Mouse (Mus musculus) MEL (cell line): Measurements from ENCODE around the gene Gm20388. TPM values are rescaled to one million over a fixed set of nuclear protein-coding genes. Genes with fewer than 3 reads are reported as not detected.
"Not testable (repeated sequence)": the region's sequence is repeated elsewhere in the genome, so short reads cannot be mapped to it uniquely, and the experiment has no call there.

ENCODE experiments used
- DNase-seq: peaks from one replicate; pipeline ENCODE4 v3.0.0; 2011; ENCODE audit warnings: low read depth, low spot score
- H3K27ac ChIP-seq: 2 replicates; pipeline ENCODE4 v1.5.1; 2012; ENCODE audit warnings: low read depth, mild to moderate bottlenecking, control low read depth, low read length, moderate library complexity; ENCODE audit not compliant: control insufficient read depth
- H3K27me3 ChIP-seq, 2 experiments: fragments of 150-350 bp in 1 of 2; sonication (generic) in 1 of 2; 2 replicates each; pipeline ENCODE4 v1.6.1; 2012; ENCODE audit warnings: low read length in 2 of 2, mild to moderate bottlenecking in 2 of 2, improper control_type of control experiment in 1 of 2, moderate library complexity in 1 of 2; ENCODE audit not compliant: insufficient read depth in 2 of 2, control insufficient read depth in 1 of 2
- H3K36me3 ChIP-seq, 2 experiments: 2 replicates each; pipeline ENCODE4 v1.6.1; 2012 to 2014; ENCODE audit warnings: low read length in 2 of 2, improper control_type of control experiment in 1 of 2, inconsistent platforms in 1 of 2, mild to moderate bottlenecking in 1 of 2; ENCODE audit not compliant: insufficient read depth in 2 of 2, control insufficient read depth in 1 of 2
- H3K4me1 ChIP-seq, 2 experiments: fragments of 150-350 bp in 1 of 2; sonication (generic) in 1 of 2; 2 replicates each; pipeline ENCODE4 v1.6.1; 2012; ENCODE audit warnings: low read length in 2 of 2, improper control_type of control experiment in 1 of 2, mild to moderate bottlenecking in 1 of 2; ENCODE audit not compliant: insufficient read depth in 2 of 2, control insufficient read depth in 1 of 2
- H3K4me3 ChIP-seq, 2 experiments: fragments of 150-350 bp in 1 of 2; sonication (generic) in 1 of 2; 2 replicates each; pipeline ENCODE4 v1.5.1; 2012; ENCODE audit warnings: low read depth in 2 of 2, low read length in 2 of 2, mild to moderate bottlenecking in 2 of 2, moderate library complexity in 2 of 2, control low read depth in 1 of 2, improper control_type of control experiment in 1 of 2; ENCODE audit not compliant: control insufficient read depth in 1 of 2, insufficient read depth in 1 of 2
- H3K79me2 ChIP-seq: 2 replicates; pipeline ENCODE4 v1.6.1; 2012; ENCODE audit warnings: mild to moderate bottlenecking, low read length, moderate library complexity; ENCODE audit not compliant: control insufficient read depth, poor library complexity, insufficient read depth
- H3K9ac ChIP-seq: 2 replicates; pipeline ENCODE4 v1.6.1; 2012; ENCODE audit warnings: low read depth, mild to moderate bottlenecking, control low read depth, low read length, moderate library complexity; ENCODE audit not compliant: control insufficient read depth, poor library complexity, severe bottlenecking
- H3K9me3 ChIP-seq: fragments of 150-350 bp; sonication (generic); replicated peaks from 2 replicates; pipeline ENCODE4 v1.6.1; 2012; ENCODE audit warnings: mild to moderate bottlenecking, low read length, improper control_type of control experiment, moderate library complexity; ENCODE audit not compliant: insufficient read depth
- CHD1 ChIP-seq: IDR thresholded peaks from 2 replicates; pipeline ENCODE4 v1.6.1; 2012; ENCODE audit warnings: low read depth, mild to moderate bottlenecking, inconsistent platforms, low read length, improper control_type of control experiment
- CHD2 ChIP-seq: IDR thresholded peaks from 2 replicates; pipeline ENCODE4 v1.6.1; 2011; ENCODE audit warnings: low read length, improper control_type of control experiment
- E2F4 ChIP-seq: IDR thresholded peaks from 2 replicates; pipeline ENCODE4 v1.6.1; 2011; ENCODE audit warnings: low read depth, low read length, improper control_type of control experiment, borderline replicate concordance
- ELF1 ChIP-seq: IDR thresholded peaks from 2 replicates; pipeline ENCODE4 v1.6.1; 2014; ENCODE audit warnings: low read depth, mild to moderate bottlenecking, inconsistent platforms, low read length, improper control_type of control experiment, moderate library complexity
- EP300 ChIP-seq, 2 experiments: IDR thresholded peaks; 2 replicates each; pipeline ENCODE4 v1.6.1; 2011; ENCODE audit warnings: improper control_type of control experiment in 2 of 2, low read length in 2 of 2, low read depth in 1 of 2, mild to moderate bottlenecking in 1 of 2
- ETS1 ChIP-seq: IDR thresholded peaks from 2 replicates; pipeline ENCODE4 v1.6.1; 2012; ENCODE audit warnings: low read depth, mild to moderate bottlenecking, inconsistent platforms, low read length, improper control_type of control experiment, moderate library complexity
- GABPA ChIP-seq: IDR thresholded peaks from 2 replicates; pipeline ENCODE4 v1.6.1; 2012; ENCODE audit warnings: low read depth, mild to moderate bottlenecking, inconsistent platforms, low read length, improper control_type of control experiment, moderate library complexity
- GATA1 ChIP-seq: IDR thresholded peaks from 2 replicates; pipeline ENCODE4 v1.6.1; 2011; ENCODE audit warnings: low read depth, low read length, improper control_type of control experiment
- HCFC1 ChIP-seq: IDR thresholded peaks from 2 replicates; pipeline ENCODE4 v1.6.1; 2012; ENCODE audit warnings: low read depth, mild to moderate bottlenecking, inconsistent platforms, low read length, improper control_type of control experiment, moderate library complexity
- JUND ChIP-seq: IDR thresholded peaks from 2 replicates; pipeline ENCODE4 v1.6.1; 2011; ENCODE audit warnings: low read depth, mild to moderate bottlenecking, improper control_type of control experiment, low read length
- KAT2A ChIP-seq: conservative IDR thresholded peaks from 2 replicates; pipeline ENCODE4 v1.6.1; 2012; ENCODE audit warnings: low read depth, low read length, improper control_type of control experiment, inconsistent platforms
- MAFK ChIP-seq: IDR thresholded peaks from 2 replicates; pipeline ENCODE4 v1.6.1; 2011; ENCODE audit warnings: low read depth, mild to moderate bottlenecking, low read length, improper control_type of control experiment, borderline replicate concordance
- MAZ ChIP-seq: IDR thresholded peaks from 2 replicates; pipeline ENCODE4 v1.6.1; 2012; ENCODE audit warnings: low read depth, mild to moderate bottlenecking, inconsistent platforms, low read length, improper control_type of control experiment
- MEF2A ChIP-seq: IDR thresholded peaks from 2 replicates; pipeline ENCODE4 v1.6.1; 2014; ENCODE audit warnings: low read depth, mild to moderate bottlenecking, inconsistent platforms, low read length, improper control_type of control experiment; ENCODE audit not compliant: poor library complexity, insufficient replicate concordance, severe bottlenecking; ENCODE audit errors: extremely low read depth
- MXI1 ChIP-seq: IDR thresholded peaks from 2 replicates; pipeline ENCODE4 v1.6.1; 2011; ENCODE audit warnings: mild to moderate bottlenecking, low read depth, low read length, improper control_type of control experiment
- MYC ChIP-seq: IDR thresholded peaks from 2 replicates; pipeline ENCODE4 v1.6.1; 2011; ENCODE audit warnings: low read depth, mild to moderate bottlenecking, low read length, improper control_type of control experiment, moderate library complexity
- NRF1 ChIP-seq: IDR thresholded peaks from 2 replicates; pipeline ENCODE4 v1.6.1; 2014; ENCODE audit warnings: low read depth, mild to moderate bottlenecking, inconsistent platforms, low read length, improper control_type of control experiment, moderate library complexity; ENCODE audit not compliant: poor library complexity, insufficient read depth, severe bottlenecking
- POLR2AphosphoS2 ChIP-seq: IDR thresholded peaks from 2 replicates; pipeline ENCODE4 v1.6.1; 2011; ENCODE audit warnings: low read length, improper control_type of control experiment
- RAD21 ChIP-seq: IDR thresholded peaks from 2 replicates; pipeline ENCODE4 v1.6.1; 2011; ENCODE audit warnings: mild to moderate bottlenecking, low read depth, low read length, improper control_type of control experiment
- RCOR1 ChIP-seq: IDR thresholded peaks from 2 replicates; pipeline ENCODE4 v1.6.1; 2012; ENCODE audit warnings: low read depth, mild to moderate bottlenecking, inconsistent platforms, low read length, improper control_type of control experiment
- SIN3A ChIP-seq: IDR thresholded peaks from 2 replicates; pipeline ENCODE4 v1.6.1; 2012; ENCODE audit warnings: low read length, improper control_type of control experiment, inconsistent platforms
- TAL1 ChIP-seq: IDR thresholded peaks from 2 replicates; pipeline ENCODE4 v1.6.1; 2012; ENCODE audit warnings: mild to moderate bottlenecking, inconsistent platforms, low read length, moderate library complexity, mixed read lengths
- TBP ChIP-seq: IDR thresholded peaks from 2 replicates; pipeline ENCODE4 v1.8.0; 2011; ENCODE audit warnings: low read depth, low read length, improper control_type of control experiment
- TCF12 ChIP-seq: IDR thresholded peaks from 2 replicates; pipeline ENCODE4 v1.6.1; 2014; ENCODE audit warnings: low read depth, mild to moderate bottlenecking, inconsistent platforms, low read length, improper control_type of control experiment, moderate library complexity
- UBTF ChIP-seq: IDR thresholded peaks from 2 replicates; pipeline ENCODE4 v1.6.1; 2012; ENCODE audit warnings: low read depth, mild to moderate bottlenecking, inconsistent platforms, low read length, improper control_type of control experiment, moderate library complexity, borderline replicate concordance; ENCODE audit not compliant: insufficient read depth
- USF1 ChIP-seq: IDR thresholded peaks from 2 replicates; pipeline ENCODE4 v1.6.1; 2014; ENCODE audit warnings: low read depth, mild to moderate bottlenecking, inconsistent platforms, low read length, improper control_type of control experiment, moderate library complexity
- USF2 ChIP-seq, 2 experiments: IDR thresholded peaks; 2 replicates each; pipeline ENCODE4 v1.6.1; 2011 to 2012; ENCODE audit warnings: improper control_type of control experiment in 2 of 2, low read length in 2 of 2, borderline replicate concordance in 1 of 2, inconsistent platforms in 1 of 2, low read depth in 1 of 2, mild to moderate bottlenecking in 1 of 2; ENCODE audit not compliant: insufficient read depth in 1 of 2
- ZMIZ1 ChIP-seq: IDR thresholded peaks from 2 replicates; pipeline ENCODE4 v1.6.1; 2012; ENCODE audit warnings: low read depth, mild to moderate bottlenecking, inconsistent platforms, low read length, improper control_type of control experiment, moderate library complexity
- polyA plus RNA-seq, 2 experiments: library from polyadenylated mRNA; stranded (reverse) in 1 of 2; unstranded in 1 of 2; fragments of >175 nt in 1 of 2; fragments of >200 nt in 1 of 2; gene quantifications; 2 replicates each; pipeline versions ENCODE4 v1.2.1 to v1.2.4; 2012; ENCODE audit warnings: low replicate concordance in 2 of 2, low read depth in 1 of 2; ENCODE audit not compliant: insufficient read length in 2 of 2, insufficient read depth in 1 of 2, missing spikeins in 1 of 2
- total RNA-seq: library from RNA; depleted of rRNA; stranded (reverse); fragments of 300-350 nt; gene quantifications from 2 replicates; pipeline ENCODE4 v1.2.3, GENCODE M21; 2012

Gene Gm20388
- total and polyA plus RNA-seq, 3 experiments: 11.1 to 17.8 TPM; not detected in 1

GRCm38 (mm10) chr8:123450783-123451182, 3540.1 kb downstream of the Gm20388 start (continued):
- TF ChIP-seq TCF12: peak; percentile 96
- TF ChIP-seq HCFC1: no peak

GRCm38 (mm10) chr8:123451747-123452146, 3541.1 kb downstream of the Gm20388 start:
- H3K4me3 ChIP-seq, H3K79me2 ChIP-seq, DNase-seq, H3K9me3 ChIP-seq, H3K27me3 ChIP-seq, H3K9ac ChIP-seq: not testable (repeated sequence)
- Histone ChIP-seq H3K4me1 (peaks cover 13 to 36% of the 10 kb centered on the region in 2 experiments), H3K27ac (peak overlapping the region; percentile 84), H3K36me3 (peaks cover 0 to 36% of the 10 kb centered on the region in 2 experiments; a peak in 3 of 4 replicates)
- peak; percentile 93 for TF ChIP-seq TBP

GRCm38 (mm10) chr8:123452149-123452548, 3541.5 kb downstream of the Gm20388 start:
- Histone ChIP-seq H3K36me3 (peaks cover 0 to 36% of the 10 kb centered on the region in 2 experiments; a peak in 3 of 4 replicates), H3K4me1 (peaks cover 13 to 36% of the 10 kb centered on the region in 2 experiments), H3K9ac (no peak overlapping the region), H3K79me2 (no peaks in the 10 kb centered on the region), H3K9me3 (no peaks in the 10 kb centered on the region), H3K27me3 (no peaks in the 10 kb centered on the region), H3K4me3 (no peak overlapping the region), H3K27ac (peak overlapping the region; percentile 84)
- peak; percentile 88 for DNase-seq
- TF ChIP-seq JUND: no peak
- no peak for TF ChIP-seq USF1
- peak; percentile 95 for TF ChIP-seq TCF12
- TF ChIP-seq EP300 (IDR thresholded peaks at IDR 0.05; ENCODE audit: low read depth in 1 of 2, low read length in 2 of 2): peak; percentile 90 to 95
- no peak for TF ChIP-seq MAZ
- no peak for TF ChIP-seq ZMIZ1
- TF ChIP-seq E2F4: no peak
- no peak for TF ChIP-seq USF2 (IDR thresholded peaks at IDR 0.05; ENCODE audit: borderline replicate concordance in 1 of 2, insufficient read depth in 1 of 2, low read depth in 1 of 2, low read length in 2 of 2)
- no peak for TF ChIP-seq CHD1
- 0 out of 2 replicates have a peak, but pooled peaks have one; percentile 42 for TF ChIP-seq POLR2AphosphoS2
- peak; percentile 98 for TF ChIP-seq ETS1
- peak; percentile 85 for TF ChIP-seq GATA1
- no peak for TF ChIP-seq CHD2
- no peak for TF ChIP-seq MEF2A
- TF ChIP-seq MYC: peak; percentile 48; the same call in 1 of the 2 replicates
- TF ChIP-seq TAL1: peak; percentile 83
- no peak for TF ChIP-seq TBP
- no peak for TF ChIP-seq RAD21
- TF ChIP-seq MAFK: peak; percentile 66; the same call in 1 of the 2 replicates
- no peak for TF ChIP-seq UBTF
- 0 out of 2 replicates have a peak, but pooled peaks have one; percentile 23 for TF ChIP-seq ELF1
- TF ChIP-seq HCFC1: peak; percentile 45
- no peak for TF ChIP-seq NRF1
- TF ChIP-seq GABPA: no peak
- peak; percentile 81; the same call in 1 of the 2 replicates for TF ChIP-seq SIN3A
- TF ChIP-seq KAT2A: no peak
- peak; percentile 99 for TF ChIP-seq RCOR1
- TF ChIP-seq MXI1: no peak
